Mouse (Mus musculus) embryonic facial prominence, embryonic 11.5 days (tissue): ENCODE data around the gene Gm20765. TPM values are rescaled to one million over a fixed set of nuclear protein-coding genes. Genes with fewer than 3 reads are reported as not detected.

Source experiments
- ATAC-seq: fragments of 200-750 bp; cut with Nextera tagmentation; replicated peaks from 2 replicates; pipeline ENCODE4 v1.8.0; 2017; ENCODE audit warnings: low read depth; ENCODE audit not compliant: insufficient number of reproducible peaks, low FRiP score, low TSS enrichment
- DNase-seq: peaks from one replicate; pipeline ENCODE4 v3.0.0-alpha.2; 2015; ENCODE audit warnings: low spot score
- H3K27ac ChIP-seq: fragments of 300-500 bp; sonication (generic); replicated peaks from 2 replicates; pipeline ENCODE4 v1.5.1; 2014; ENCODE audit warnings: mild to moderate bottlenecking, low read depth, low read length, control low read depth
- H3K27me3 ChIP-seq: fragments of 300-500 bp; sonication (generic); 2 replicates; pipeline ENCODE4 v1.6.1; 2014; ENCODE audit warnings: mild to moderate bottlenecking, low read length, moderate library complexity, mixed read lengths; ENCODE audit not compliant: control insufficient read depth, insufficient read depth
- H3K36me3 ChIP-seq: fragments of 300-500 bp; sonication (generic); replicated peaks from 2 replicates; pipeline ENCODE4 v1.6.1; 2014; ENCODE audit warnings: low read depth, mild to moderate bottlenecking, low read length, moderate library complexity, mixed read lengths; ENCODE audit not compliant: control insufficient read depth, insufficient read depth
- H3K4me1 ChIP-seq: fragments of 300-500 bp; sonication (generic); 2 replicates; pipeline ENCODE4 v1.6.1; 2014; ENCODE audit warnings: low read length, mixed read lengths; ENCODE audit not compliant: control insufficient read depth, insufficient read depth
- H3K4me2 ChIP-seq: fragments of 300-500 bp; sonication (generic); 2 replicates; pipeline ENCODE4 v1.6.1; 2014; ENCODE audit warnings: low read depth, mild to moderate bottlenecking, control low read depth, low read length, moderate library complexity
- H3K4me3 ChIP-seq: fragments of 300-500 bp; sonication (generic); 2 replicates; pipeline ENCODE4 v1.5.1; 2014; ENCODE audit warnings: low read depth, low read length, control low read depth
- H3K9ac ChIP-seq: fragments of 300-500 bp; sonication (generic); replicated peaks from 2 replicates; pipeline ENCODE4 v1.6.1; 2014; ENCODE audit warnings: mild to moderate bottlenecking, control low read depth, low read length
- H3K9me3 ChIP-seq: fragments of 300-500 bp; sonication (generic); replicated peaks from 2 replicates; pipeline ENCODE4 v1.6.1; 2016; ENCODE audit warnings: mild to moderate bottlenecking, low read length, inconsistent platforms, mixed read lengths; ENCODE audit not compliant: control insufficient read depth
- WGBS: fragments of 180-500 bp; shearing (Covaris S2); extraction: QIAGEN DNeasy Blood & Tissue Kit; methylation state at CpG from one replicate; pipeline ENCODE4 v1.1.7; 2014; 5-methylcytosine and 5-hydroxymethylcytosine counted together
- polyA plus RNA-seq: library from polyadenylated mRNA; unstranded; fragments of >200 nt; fragmentation: Nextera tagmentation; extraction: Ambion mirVana; gene quantifications from 2 replicates; pipeline ENCODE4 v1.2.1, GENCODE M21; 2014

Gm20765 gene
- polyA plus RNA-seq, 1 experiment from 2014 or later: not detected

GRCm38 (mm10) chr10:104210268-104210990 is 25.1 kb downstream of the Gm20765 start:
- ATAC-seq: no peak
- no peak for DNase-seq
- WGBS: 62% methylated on average over 3 of the region's 3 CpGs
- Histone ChIP-seq H3K4me2 (no peak overlapping the region), H3K4me1 (no peaks in the 10 kb centered on the region), H3K27me3 (no peaks in the 10 kb centered on the region), H3K9ac (no peak overlapping the region), H3K36me3 (no peaks in the 10 kb centered on the region; the same call in 1 of the 2 replicates), H3K9me3 (no peaks in the 10 kb centered on the region), H3K4me3 (no peak overlapping the region), H3K27ac (no peak overlapping the region)

- Histone ChIP-seq H3K4me2 (no peak overlapping the region), H3K27me3 (no peaks in the 10 kb centered on the region), H3K36me3 (no peaks in the 10 kb centered on the region; the same call in 1 of the 2 replicates), H3K27ac (no peak overlapping the region), H3K9me3 (no peaks in the 10 kb centered on the region), H3K9ac (no peak overlapping the region), H3K4me1 (no peaks in the 10 kb centered on the region), H3K4me3 (no peak overlapping the region)
- WGBS: 87% methylated on average over 5 of the region's 5 CpGs
- no peak for ATAC-seq
- no peak for DNase-seq
These were observed 29.2 kb downstream of the Gm20765 start for GRCm38 (mm10) chr10:104214527-104214926.

- no peaks in the 10 kb centered on the region for H3K27me3 ChIP-seq
- no peak overlapping the region for H3K27ac ChIP-seq
- no peaks in the 10 kb centered on the region for H3K4me1 ChIP-seq
- 91% methylated on average over 6 of the region's 6 CpGs for WGBS
- no peak overlapping the region for H3K4me3 ChIP-seq
- DNase-seq: no peak
- ATAC-seq: no peak
- no peaks in the 10 kb centered on the region for H3K36me3 ChIP-seq
- no peaks in the 10 kb centered on the region for H3K9me3 ChIP-seq
- no peak overlapping the region for H3K9ac ChIP-seq
- H3K4me2 ChIP-seq: no peak overlapping the region
These were observed 35.1 kb downstream of the Gm20765 start for GRCm38 (mm10) chr10:104220303-104221021.

Other genes starting within 250 kb of the Gm20765 start
- not detected in 2 replicates for gene Gm21293, start 42.5 kb upstream of the Gm20765 start, polyA plus RNA-seq
- not detected in 2 replicates for gene Gm6763, start 34.0 kb upstream of the Gm20765 start, polyA plus RNA-seq
- gene Gm8764, start 25.5 kb upstream of the Gm20765 start, polyA plus RNA-seq: not detected in 2 replicates
- not detected in 2 replicates for gene Gm21304, start 17.0 kb upstream of the Gm20765 start, polyA plus RNA-seq
- not detected in 2 replicates for gene Gm21312, start 8.5 kb upstream of the Gm20765 start, polyA plus RNA-seq
- gene Gm4340, start 8.5 kb downstream of the Gm20765 start, polyA plus RNA-seq: not detected in 2 replicates